Mouse (Mus musculus) CH12.LX (cell line): ENCODE data around the gene Rundc3a. TPM values are rescaled to one million over a fixed set of nuclear protein-coding genes. Genes with fewer than 3 reads are reported as not detected.

Experiments
- DNase-seq: peaks from one replicate; pipeline ENCODE4 v3.0.0-alpha.2; 2013; ENCODE audit errors: extremely low read depth
- H3K27ac ChIP-seq: 2 replicates; pipeline ENCODE4 v1.5.1; 2012; ENCODE audit warnings: low read depth, mild to moderate bottlenecking, control low read depth, moderate library complexity; ENCODE audit not compliant: insufficient read depth
- H3K27me3 ChIP-seq: replicated peaks from 2 replicates; pipeline ENCODE3; 2012; ENCODE audit warnings: inconsistent platforms
- H3K36me3 ChIP-seq, 2 experiments: replicated peaks in 1 of 2; 2 replicates each; pipeline versions ENCODE3 to v1.6.1; 2012; ENCODE audit warnings: inconsistent platforms in 1 of 2, low read length in 1 of 2, mild to moderate bottlenecking in 1 of 2, mixed read lengths in 1 of 2, moderate library complexity in 1 of 2; ENCODE audit not compliant: control insufficient read depth in 1 of 2, insufficient read depth in 1 of 2
- H3K4me1 ChIP-seq, 2 experiments: 2 replicates each; pipeline ENCODE4 v1.6.1; 2012; ENCODE audit warnings: inconsistent platforms in 1 of 2, moderate library complexity in 1 of 2; ENCODE audit not compliant: insufficient read depth in 2 of 2, control insufficient read depth in 1 of 2
- H3K4me2 ChIP-seq: 2 replicates; pipeline ENCODE4 v1.6.1; 2012; ENCODE audit warnings: low read depth, mild to moderate bottlenecking, control low read depth; ENCODE audit not compliant: poor library complexity, insufficient read depth, severe bottlenecking
- H3K4me3 ChIP-seq, 3 experiments: fragments of 150-350 bp in 1 of 3; sonication (generic) in 1 of 3; replicated peaks in 1 of 3; 2 replicates each; pipeline versions ENCODE3 to v1.5.1; 2011 to 2012; ENCODE audit warnings: low read depth in 2 of 3, low read length in 2 of 3, mild to moderate bottlenecking in 2 of 3, moderate library complexity in 2 of 3, control low read depth in 1 of 3, improper control_type of control experiment in 1 of 3, inconsistent platforms in 1 of 3, mixed read lengths in 1 of 3; ENCODE audit not compliant: poor library complexity in 1 of 3
- H3K79me2 ChIP-seq: replicated peaks from 2 replicates; pipeline ENCODE4 v1.6.1; 2012; ENCODE audit warnings: mild to moderate bottlenecking, moderate library complexity; ENCODE audit not compliant: control insufficient read depth, poor library complexity, insufficient read depth, severe bottlenecking; ENCODE audit errors: extremely low read depth
- H3K9ac ChIP-seq: 2 replicates; pipeline ENCODE4 v1.6.1; 2012; ENCODE audit warnings: low read depth, mild to moderate bottlenecking, control low read depth, moderate library complexity; ENCODE audit not compliant: insufficient read depth
- H3K9me3 ChIP-seq: replicated peaks from 2 replicates; pipeline ENCODE3; 2012; ENCODE audit warnings: low read length, inconsistent platforms, mixed read lengths
- CHD1 ChIP-seq: IDR thresholded peaks from 2 replicates; pipeline ENCODE4 v1.6.1; 2012; ENCODE audit warnings: low read depth, low read length, improper control_type of control experiment, inconsistent platforms
- CTCF ChIP-seq, 2 experiments: IDR thresholded peaks in 1 of 2; conservative IDR thresholded peaks in 1 of 2; 2 replicates each; pipeline ENCODE4 v1.5.1; 2011 to 2012; ENCODE audit warnings: low read depth in 2 of 2, low read length in 2 of 2, improper control_type of control experiment in 1 of 2, inconsistent platforms in 1 of 2, mild to moderate bottlenecking in 1 of 2, moderate library complexity in 1 of 2
- ELF1 ChIP-seq: IDR thresholded peaks from 2 replicates; pipeline ENCODE4 v1.6.1; 2014; ENCODE audit warnings: low read depth, mild to moderate bottlenecking, inconsistent platforms, low read length, improper control_type of control experiment
- EP300 ChIP-seq: IDR thresholded peaks from 2 replicates; pipeline ENCODE4 v1.6.1; 2011; ENCODE audit warnings: low read length, improper control_type of control experiment
- GABPA ChIP-seq: IDR thresholded peaks from 2 replicates; pipeline ENCODE4 v1.6.1; 2012; ENCODE audit warnings: low read depth, low read length, improper control_type of control experiment, inconsistent platforms; ENCODE audit not compliant: insufficient replicate concordance
- JUN ChIP-seq: IDR thresholded peaks from 2 replicates; pipeline ENCODE4 v1.6.1; 2011; ENCODE audit warnings: low read depth, mild to moderate bottlenecking, low read length, improper control_type of control experiment, moderate library complexity; ENCODE audit not compliant: insufficient read depth
- MAZ ChIP-seq: IDR thresholded peaks from 2 replicates; pipeline ENCODE4 v1.6.1; 2012; ENCODE audit warnings: low read depth, mild to moderate bottlenecking, inconsistent platforms, low read length, improper control_type of control experiment, moderate library complexity
- MEF2A ChIP-seq: IDR thresholded peaks from 2 replicates; pipeline ENCODE4 v1.6.1; 2014; ENCODE audit warnings: low read depth, mild to moderate bottlenecking, inconsistent platforms, low read length, improper control_type of control experiment, borderline replicate concordance
- MXI1 ChIP-seq: IDR thresholded peaks from 2 replicates; pipeline ENCODE4 v1.6.1; 2011; ENCODE audit warnings: mild to moderate bottlenecking, low read depth, low read length, improper control_type of control experiment
- MYC ChIP-seq: IDR thresholded peaks from 2 replicates; pipeline ENCODE4 v1.6.1; 2011; ENCODE audit warnings: low read depth, mild to moderate bottlenecking, improper control_type of control experiment, low read length
- NRF1 ChIP-seq: IDR thresholded peaks from 2 replicates; pipeline ENCODE4 v1.6.1; 2014; ENCODE audit warnings: low read depth, mild to moderate bottlenecking, inconsistent platforms, low read length, improper control_type of control experiment, moderate library complexity
- RAD21 ChIP-seq: IDR thresholded peaks from 2 replicates; pipeline ENCODE4 v1.6.1; 2011; ENCODE audit warnings: low read depth, mild to moderate bottlenecking, low read length, improper control_type of control experiment, moderate library complexity
- RCOR1 ChIP-seq: conservative IDR thresholded peaks from 2 replicates; pipeline ENCODE4 v1.6.1; 2012; ENCODE audit warnings: low read depth, mild to moderate bottlenecking, inconsistent platforms, low read length, improper control_type of control experiment
- SIN3A ChIP-seq: IDR thresholded peaks from 2 replicates; pipeline ENCODE4 v1.6.1; 2012; ENCODE audit warnings: low read length, improper control_type of control experiment, inconsistent platforms
- TBP ChIP-seq: conservative IDR thresholded peaks from 2 replicates; pipeline ENCODE4 v1.6.1; 2011; ENCODE audit warnings: low read depth, low read length, improper control_type of control experiment
- ZC3H11A ChIP-seq: IDR thresholded peaks from 2 replicates; pipeline ENCODE4 v1.6.1; 2012; ENCODE audit warnings: low read depth, mild to moderate bottlenecking, inconsistent platforms, low read length, improper control_type of control experiment
- ZMIZ1 ChIP-seq: IDR thresholded peaks from 2 replicates; pipeline ENCODE4 v1.6.1; 2012; ENCODE audit warnings: low read depth, mild to moderate bottlenecking, inconsistent platforms, low read length, improper control_type of control experiment
- dilution Hi-C: fragments of 300-500 bp; cut with MboI; formaldehyde crosslinking; loops from 2 replicates; pipeline ENCODE4 v1.14.3; 2020; ENCODE audit warnings: low sequenced_read_pairs; ENCODE audit not compliant: extremely low pct_unique_long_range_greater_than_20kb, extremely low pct_ligation_motif_present
- in situ Hi-C: fragments of 300-500 bp; cut with MboI; formaldehyde crosslinking; loops from 3 replicates; pipeline ENCODE4 v1.14.3; 2019; ENCODE audit warnings: low sequenced_read_pairs, low pct_ligation_motif_present, low pct_unique_long_range_greater_than_20kb, mixed read lengths
- polyA plus RNA-seq: library from polyadenylated mRNA; unstranded; fragments of >175 nt; gene quantifications from 2 replicates; pipeline ENCODE4 v1.2.1, GENCODE M21; 2012; ENCODE audit warnings: low read depth; ENCODE audit not compliant: insufficient read length
- total RNA-seq, 2 experiments: library from RNA; depleted of rRNA; stranded (reverse); fragments of 300-350 nt in 1 of 2; fragments of >200 nt in 1 of 2; gene quantifications; 2 replicates each; pipeline ENCODE4 v1.2.3; 2012 to 2014

Gene Rundc3a
- total and polyA plus RNA-seq, 3 experiments = 1.4 to 16.3 (median 3.3) TPM

DNA sequence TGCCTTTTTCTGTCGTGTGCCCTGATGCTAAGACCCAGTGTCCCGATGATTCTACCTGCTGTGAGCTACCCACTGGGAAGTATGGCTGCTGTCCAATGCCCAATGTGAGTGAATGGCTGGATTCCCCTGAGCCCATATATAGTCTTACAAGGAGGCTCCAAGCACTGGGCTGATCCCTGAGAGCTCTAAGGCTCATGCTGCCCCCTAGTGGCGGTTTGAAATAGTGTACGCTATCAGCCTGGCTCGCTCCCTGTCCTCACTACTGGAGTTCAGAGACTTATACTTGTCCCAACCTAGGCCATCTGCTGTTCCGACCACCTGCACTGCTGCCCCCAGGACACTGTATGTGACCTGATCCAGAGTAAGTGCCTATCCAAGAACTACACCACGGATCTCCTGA lies 41.2 kb downstream of the Rundc3a start (continued):
- TF ChIP-seq ZC3H11A (peak; percentile 73), RCOR1 (no peak), SIN3A (peak; percentile 71; the same call in 1 of the 2 replicates), MXI1 (no peak), TBP (0 out of 2 replicates have a peak, but pooled peaks have one; percentile 22), RAD21 (peak; percentile 96), EP300 (no peak), MAZ (no peak)

DNA sequence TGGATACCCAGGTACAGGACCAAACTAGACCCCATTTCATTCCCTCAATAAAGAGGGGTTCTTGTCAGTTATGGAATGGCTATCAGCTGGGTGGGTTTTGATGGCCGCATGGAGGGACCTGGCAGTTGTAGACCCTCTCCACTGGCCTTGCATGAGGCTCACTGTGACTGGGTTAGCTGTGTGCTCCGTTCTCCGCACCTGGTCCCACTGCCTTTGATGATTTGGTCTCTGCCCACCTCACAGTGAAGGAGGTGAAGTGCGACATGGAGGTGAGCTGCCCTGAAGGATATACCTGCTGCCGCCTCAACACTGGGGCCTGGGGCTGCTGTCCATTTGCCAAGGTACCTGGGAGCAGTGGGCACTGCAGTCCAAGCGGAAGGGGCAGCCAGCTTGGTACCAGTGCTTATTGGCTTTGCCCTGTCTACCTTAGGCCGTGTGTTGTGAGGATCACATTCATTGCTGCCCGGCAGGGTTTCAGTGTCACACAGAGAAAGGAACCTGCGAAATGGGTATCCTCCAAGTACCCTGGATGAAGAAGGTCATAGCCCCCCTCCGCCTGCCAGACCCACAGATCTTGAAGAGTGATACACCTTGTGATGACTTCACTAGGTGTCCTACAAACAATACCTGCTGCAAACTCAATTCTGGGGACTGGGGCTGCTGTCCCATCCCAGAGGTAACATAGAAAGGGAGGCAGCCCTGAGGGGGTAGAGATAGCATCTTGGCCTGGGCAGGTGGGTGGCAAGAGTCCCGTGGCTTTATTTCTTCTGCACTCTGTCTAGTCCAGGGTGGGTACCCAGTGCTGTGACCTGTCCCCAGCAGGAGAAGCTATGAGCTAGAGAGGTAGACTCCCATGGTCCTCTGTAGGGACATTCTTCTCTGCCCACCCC lies 41.9 kb downstream of the Rundc3a start:
- Histone ChIP-seq H3K27me3 (no peaks in the 10 kb centered on the region), H3K79me2 (no peaks in the 10 kb centered on the region), H3K9me3 (peaks cover 29% of the 10 kb centered on the region), H3K9ac (no peak overlapping the region), H3K27ac (no peak overlapping the region), H3K4me2 (no peak overlapping the region), H3K36me3 (peaks cover 24 to 47% of the 10 kb centered on the region in 2 experiments), H3K4me1 (peaks cover 27 to 40% of the 10 kb centered on the region in 2 experiments), H3K4me3 (no peak overlapping the region)
- in situ Hi-C loops (loop anchor here (5.0 kb wide), 1 partner anchor 133 kb away; no protein-coding TSS in a partner anchor), dilution Hi-C loops (no loop called here)
- TF ChIP-seq ZMIZ1 (no peak), ELF1 (no peak), EP300 (no peak), MEF2A (no peak), NRF1 (no peak), CTCF (conservative IDR thresholded peaks at IDR 0.05 in 1 of 2, IDR thresholded peaks at IDR 0.05 in 1 of 2; ENCODE audit: low read depth in 2 of 2, low read length in 2 of 2) (no peak), MXI1 (no peak)
- no peak for DNase-seq

DNA sequence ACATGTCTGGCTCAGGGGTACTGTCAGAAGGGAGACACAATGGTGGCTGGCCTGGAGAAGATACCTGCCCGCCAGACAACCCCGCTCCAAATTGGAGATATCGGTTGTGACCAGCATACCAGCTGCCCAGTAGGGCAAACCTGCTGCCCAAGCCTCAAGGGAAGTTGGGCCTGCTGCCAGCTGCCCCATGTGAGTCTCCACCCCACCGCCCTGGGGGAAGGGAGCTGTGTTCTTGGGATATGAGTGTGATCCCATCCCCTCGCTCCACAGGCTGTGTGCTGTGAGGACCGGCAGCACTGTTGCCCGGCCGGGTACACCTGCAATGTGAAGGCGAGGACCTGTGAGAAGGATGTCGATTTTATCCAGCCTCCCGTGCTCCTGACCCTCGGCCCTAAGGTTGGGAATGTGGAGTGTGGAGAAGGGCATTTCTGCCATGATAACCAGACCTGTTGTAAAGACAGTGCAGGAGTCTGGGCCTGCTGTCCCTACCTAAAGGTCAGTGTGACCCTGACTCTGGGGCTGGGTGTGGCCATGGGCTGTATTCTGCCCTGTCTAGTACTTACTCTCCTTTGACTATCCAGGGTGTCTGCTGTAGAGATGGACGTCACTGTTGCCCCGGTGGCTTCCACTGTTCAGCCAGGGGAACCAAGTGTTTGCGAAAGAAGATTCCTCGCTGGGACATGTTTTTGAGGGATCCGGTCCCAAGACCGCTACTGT lies 42.7 kb downstream of the Rundc3a start:
- Histone ChIP-seq H3K4me3 (no peak overlapping the region), H3K9me3 (peaks cover 29% of the 10 kb centered on the region), H3K79me2 (no peaks in the 10 kb centered on the region), H3K36me3 (peaks cover 24 to 47% of the 10 kb centered on the region in 2 experiments), H3K9ac (no peak overlapping the region), H3K4me2 (no peak overlapping the region), H3K27ac (no peak overlapping the region), H3K27me3 (no peaks in the 10 kb centered on the region), H3K4me1 (peaks cover 27 to 40% of the 10 kb centered on the region in 2 experiments)
- in situ Hi-C loops = no loop called here
- TF ChIP-seq MYC (no peak), GABPA (no peak), CHD1 (no peak), JUN (no peak)
- dilution Hi-C loops = no loop called here
- DNase-seq = no peak
